Mouse (Mus musculus) cortical plate, adult 2 months (tissue): Measurements from ENCODE around the gene Enpp5.

Experiments
- CTCF ChIP-seq: fragments of 200-500 bp; IDR thresholded peaks from 2 replicates; pipeline ENCODE4 v1.5.1; 2011; ENCODE audit warnings: mild to moderate bottlenecking, control low read depth, low read length; ENCODE audit not compliant: insufficient read depth; ENCODE audit errors: extremely low read depth
- POLR2A ChIP-seq: fragments of 200-500 bp; IDR thresholded peaks from 2 replicates; pipeline ENCODE4 v1.6.1; 2011; ENCODE audit warnings: mild to moderate bottlenecking, low read length, control low read depth; ENCODE audit not compliant: insufficient read depth; ENCODE audit errors: extremely low read depth

DNA sequence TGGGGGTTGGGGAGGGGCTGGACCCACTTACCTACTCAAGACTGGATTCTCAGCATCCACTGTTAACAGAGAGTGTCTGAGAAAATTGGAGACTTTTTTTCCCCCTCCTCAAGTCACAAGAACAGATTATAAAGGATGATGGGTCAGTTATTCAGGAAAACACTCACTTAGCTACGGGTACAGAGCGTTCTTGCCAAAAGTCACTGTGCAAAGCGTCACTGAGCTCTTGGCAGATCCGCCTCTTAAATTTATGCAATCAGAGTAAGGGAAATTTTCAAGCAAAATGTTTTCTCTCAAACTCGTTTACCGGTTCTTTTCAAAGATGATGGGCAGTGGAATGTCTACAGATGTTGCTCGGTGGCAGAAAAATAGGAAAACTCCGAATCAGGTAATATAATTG, 35.8 kb upstream of the Enpp5 start:
- TF ChIP-seq CTCF, result no peak
- TF ChIP-seq POLR2A, result no peak
